Mouse (Mus musculus) embryo, embryonic 11.5 days (tissue): ENCODE results near the gene Bend7.

Experiments used
- DNase-seq: peaks from one replicate; pipeline ENCODE4 v3.0.0-alpha.2; 2012; ENCODE audit warnings: low read depth, low spot score

Gene Bend7

GRCm38 (mm10) chr2:4782809-4783641, 65.4 kb downstream of the Bend7 start:
- DNase-seq: no peak

- DNase-seq: no peak
Observed at GRCm38 (mm10) chr2:4784012-4784411, 66.4 kb downstream of the Bend7 start.

GRCm38 (mm10) chr2:4785016-4785415, 67.4 kb downstream of the Bend7 start:
- DNase-seq: no peak

DNA sequence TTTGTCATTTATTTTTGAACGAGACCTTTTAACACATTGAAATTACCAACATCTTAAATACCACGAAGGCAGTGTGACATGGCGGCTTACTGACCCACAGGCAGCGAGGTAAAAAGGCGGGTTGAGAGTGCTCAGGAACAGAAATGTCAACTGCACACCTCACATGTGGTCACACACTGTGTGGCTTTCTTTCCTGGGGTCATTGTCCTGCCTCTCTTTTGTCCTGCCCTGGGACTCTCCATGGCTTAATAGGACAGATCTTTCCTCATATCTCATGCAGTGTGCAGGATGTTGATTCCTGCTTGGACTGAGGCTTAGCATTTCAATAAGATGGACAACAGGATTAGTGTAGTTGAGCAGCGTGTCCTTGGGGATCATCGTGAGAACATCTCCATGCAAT, 69.6 kb downstream of the Bend7 start:
- no peak for DNase-seq

DNA sequence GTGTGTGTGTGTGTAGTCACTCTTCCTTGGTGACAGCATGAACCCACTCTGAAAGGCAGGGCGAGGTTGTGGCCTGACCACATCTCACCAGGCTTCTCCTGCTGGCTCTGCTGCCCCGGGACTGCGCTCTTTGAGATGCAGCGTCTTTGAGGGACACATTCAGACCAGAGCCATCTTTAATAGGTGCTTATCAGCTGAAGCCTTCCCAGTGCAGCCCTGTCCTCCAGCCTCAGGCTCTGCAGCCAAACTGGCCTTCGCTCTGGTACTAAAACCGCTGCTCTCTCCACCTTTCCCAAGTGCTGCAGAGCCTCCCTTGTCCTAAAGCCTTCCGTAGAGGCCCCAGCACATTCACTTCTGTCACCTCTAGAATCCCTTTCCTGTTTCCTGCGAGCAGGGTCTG, 74.0 kb downstream of the Bend7 start:
- DNase-seq: no peak

- no peak for DNase-seq
Observed at GRCm38 (mm10) chr2:4792554-4792953, 74.9 kb downstream of the Bend7 start.

GRCm38 (mm10) chr2:4802395-4803176, 85.0 kb downstream of the Bend7 start:
- DNase-seq: no peak

- DNase-seq: no peak
Observed at GRCm38 (mm10) chr2:4816308-4816707, 98.7 kb downstream of the Bend7 start.

GRCm38 (mm10) chr2:4817678-4818077, 100.0 kb downstream of the Bend7 start:
- DNase-seq: no peak

DNA sequence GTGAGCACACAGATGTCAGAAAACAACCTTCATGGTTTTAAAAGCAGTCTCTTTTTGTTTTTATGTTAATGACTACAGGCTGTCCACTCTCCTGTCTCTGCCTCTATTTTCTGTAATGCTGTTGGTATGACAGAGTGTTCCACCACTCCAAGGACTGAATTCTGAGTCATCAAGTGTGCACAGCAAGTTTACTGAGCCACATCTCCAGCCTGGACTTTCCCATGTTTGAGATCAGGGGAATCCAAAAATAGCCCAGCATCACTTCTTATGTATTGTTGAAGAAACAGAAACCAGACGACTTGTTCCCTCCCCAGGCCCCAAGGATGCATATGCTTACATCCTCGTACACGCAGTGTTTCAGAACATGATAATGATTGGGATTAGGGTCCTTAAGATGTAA, 102.6 kb downstream of the Bend7 start:
- no peak for DNase-seq

GRCm38 (mm10) chr2:4824067-4824466, 106.4 kb downstream of the Bend7 start:
- no peak for DNase-seq

DNA sequence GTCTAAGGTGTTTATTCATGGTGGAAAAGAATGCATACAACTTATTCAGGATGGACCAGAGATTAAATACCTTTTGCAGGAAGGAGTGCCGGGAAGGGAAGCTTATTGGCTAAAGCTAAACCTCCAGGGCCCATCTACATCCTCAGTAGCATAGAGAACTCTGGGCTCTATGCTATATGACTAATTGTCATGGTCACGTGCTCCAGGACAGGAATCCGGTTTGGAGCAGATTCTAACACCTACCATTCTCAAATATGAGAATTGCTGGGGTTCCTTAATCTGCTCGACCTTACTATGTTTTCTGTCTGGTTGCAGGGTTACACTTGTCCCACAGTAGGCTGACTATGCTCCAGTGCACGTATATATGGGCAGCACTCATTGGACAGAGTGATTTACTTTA, 110.4 kb downstream of the Bend7 start:
- DNase-seq: no peak

- no peak for DNase-seq
Observed at GRCm38 (mm10) chr2:4828446-4828997, 110.9 kb downstream of the Bend7 start.

DNA sequence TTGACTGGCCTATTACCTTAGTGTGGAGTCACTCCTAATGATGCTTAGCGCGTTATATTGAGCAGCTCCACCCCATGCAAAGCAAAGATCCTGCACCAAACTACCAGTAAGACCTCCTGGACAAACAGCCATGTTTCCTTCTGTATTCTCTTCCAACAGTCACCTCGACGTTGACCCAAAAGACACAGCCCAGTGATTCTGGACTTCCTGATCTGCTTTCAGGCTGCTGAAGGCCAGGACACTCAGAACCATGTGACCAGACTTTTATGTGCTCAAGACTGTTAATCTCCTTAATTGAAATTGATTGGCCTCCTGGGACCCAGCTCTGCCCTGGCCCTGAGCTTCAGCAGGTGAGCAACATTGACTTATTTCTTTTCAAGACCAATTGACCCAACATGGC, 111.4 kb downstream of the Bend7 start:
- no peak for DNase-seq

GRCm38 (mm10) chr2:4829489-4830065, 111.9 kb downstream of the Bend7 start:
- no peak for DNase-seq

- DNase-seq: no peak
Observed at GRCm38 (mm10) chr2:4831493-4831892, 113.9 kb downstream of the Bend7 start.

DNA sequence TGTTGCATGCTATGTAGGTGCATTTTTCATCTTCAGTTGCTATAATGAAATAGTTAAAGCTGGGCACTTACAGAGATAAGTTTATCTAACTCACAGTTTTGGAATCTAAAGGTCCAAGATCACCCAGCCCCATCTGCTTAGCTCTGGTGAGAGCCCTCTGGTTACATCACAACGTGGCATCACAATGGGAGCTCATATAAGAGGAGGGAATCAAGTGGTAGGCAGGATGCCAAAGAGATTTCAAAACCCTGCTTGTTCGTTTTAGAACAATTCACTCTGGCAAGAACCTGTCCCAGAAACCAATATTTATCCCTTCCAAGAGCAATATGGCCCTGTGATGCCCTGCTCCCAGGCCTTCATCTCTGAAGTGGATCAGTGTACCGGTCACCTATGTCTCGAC, 114.5 kb downstream of the Bend7 start:
- DNase-seq: no peak

GRCm38 (mm10) chr2:4849449-4849848, 131.8 kb downstream of the Bend7 start:
- no peak for DNase-seq
